Mouse (Mus musculus) frontal cortex, postnatal 10 days (tissue): ENCODE measurements around the gene Ipp.
A peak's percentile ranks its signal among the peaks of the same experiment; 100 is the strongest.

ENCODE experiments used
- DNase-seq, 2 experiments: peaks; one replicate each; pipeline ENCODE4 v3.0.0; 2022; ENCODE audit warnings: low spot score in 2 of 2, mixed read lengths in 1 of 2

Gene Ipp

GRCm38 (mm10) chr4:116507425-116508218, at the start of gene Ipp:
Ipp (plus strand) TSS chr4:116507549.
- peak; percentile 92 to 95 for DNase-seq

- no peak for DNase-seq
These were observed 45.4 kb upstream of the Ipp start for GRCm38 (mm10) chr4:116461943-116462342.

- peak; percentile 17 to 50 for DNase-seq
These were observed 43.9 kb upstream of the Ipp start for GRCm38 (mm10) chr4:116463231-116464125.

GRCm38 (mm10) chr4:116464126-116464981, 43.0 kb upstream of the Ipp start, which contains the start of gene Mast2:
Mast2 (minus strand) TSS chr4:116464183.
- DNase-seq = peak; percentile 61 to 76

- no peak for DNase-seq
These were observed 26.0 kb upstream of the Ipp start for GRCm38 (mm10) chr4:116481322-116481721.

- no peak for DNase-seq
These were observed 23.9 kb upstream of the Ipp start for GRCm38 (mm10) chr4:116483476-116483875.

- no peak for DNase-seq
These were observed 16.2 kb upstream of the Ipp start for GRCm38 (mm10) chr4:116491119-116491536.

- DNase-seq = no peak
These were observed 15.5 kb upstream of the Ipp start for GRCm38 (mm10) chr4:116491886-116492285.

- no peak for DNase-seq
These were observed 14.9 kb upstream of the Ipp start for GRCm38 (mm10) chr4:116492460-116492859.

GRCm38 (mm10) chr4:116493646-116494045, 13.7 kb upstream of the Ipp start:
- no peak for DNase-seq

- DNase-seq = no peak
These were observed 7.4 kb upstream of the Ipp start for GRCm38 (mm10) chr4:116499978-116500377.

GRCm38 (mm10) chr4:116506886-116507424, 394 bp upstream of the Ipp start:
- no peak for DNase-seq

- DNase-seq = no peak
These were observed 23.8 kb downstream of the Ipp start for GRCm38 (mm10) chr4:116531109-116531508.

GRCm38 (mm10) chr4:116536351-116536750, 29.0 kb downstream of the Ipp start:
- DNase-seq = no peak

- DNase-seq = no peak
These were observed 30.4 kb downstream of the Ipp start for GRCm38 (mm10) chr4:116537737-116538136.

- DNase-seq = no peak
These were observed 43.1 kb downstream of the Ipp start for GRCm38 (mm10) chr4:116550432-116550831.

GRCm38 (mm10) chr4:116553035-116553434, 45.7 kb downstream of the Ipp start:
- no peak for DNase-seq

- peak; percentile 66 to 78 for DNase-seq
These were observed 48.3 kb downstream of the Ipp start, which contains the start of gene Tmem69 for GRCm38 (mm10) chr4:116555413-116556300. Tmem69 (minus strand) TSS chr4:116555936.

GRCm38 (mm10) chr4:116556561-116557305, 49.4 kb downstream of the Ipp start:
- peak; percentile 90 to 93 for DNase-seq
